Mouse (Mus musculus) brain, embryonic 14.5 days (tissue): ENCODE results near the gene Lrch1.

Experiments
- CTCF ChIP-seq: fragments of 200-500 bp; IDR thresholded peaks from 2 replicates; pipeline ENCODE4 v1.5.1; 2012; ENCODE audit warnings: inconsistent platforms, mild to moderate bottlenecking, moderate library complexity, borderline replicate concordance; ENCODE audit not compliant: insufficient read depth, insufficient read length; ENCODE audit errors: extremely low read depth
- POLR2A ChIP-seq: fragments of 200-500 bp; IDR thresholded peaks from 2 replicates; pipeline ENCODE4 v1.6.1; 2012; ENCODE audit warnings: mild to moderate bottlenecking, inconsistent platforms, borderline replicate concordance; ENCODE audit not compliant: poor library complexity, insufficient read depth, insufficient read length, severe bottlenecking; ENCODE audit errors: extremely low read depth

GRCm38 (mm10) chr14:74792793-74793192, 154.9 kb downstream of the Lrch1 start:
- TF ChIP-seq POLR2A = no peak
- TF ChIP-seq CTCF = no peak
